Mouse (Mus musculus) neutrophil, adult 59 days (primary cell): ENCODE results near the gene Mup17. TPM values are rescaled to one million over a fixed set of nuclear protein-coding genes. Genes with fewer than 3 reads are reported as not detected.

Experiments
- total RNA-seq, 2 experiments: library from RNA; stranded (reverse); gene quantifications; 1 replicate in 1 of 2; 2 replicates in 1 of 2; pipeline ENCODE4 v1.2.4; 2023

The Mup17 gene
- total RNA-seq: not detected

DNA sequence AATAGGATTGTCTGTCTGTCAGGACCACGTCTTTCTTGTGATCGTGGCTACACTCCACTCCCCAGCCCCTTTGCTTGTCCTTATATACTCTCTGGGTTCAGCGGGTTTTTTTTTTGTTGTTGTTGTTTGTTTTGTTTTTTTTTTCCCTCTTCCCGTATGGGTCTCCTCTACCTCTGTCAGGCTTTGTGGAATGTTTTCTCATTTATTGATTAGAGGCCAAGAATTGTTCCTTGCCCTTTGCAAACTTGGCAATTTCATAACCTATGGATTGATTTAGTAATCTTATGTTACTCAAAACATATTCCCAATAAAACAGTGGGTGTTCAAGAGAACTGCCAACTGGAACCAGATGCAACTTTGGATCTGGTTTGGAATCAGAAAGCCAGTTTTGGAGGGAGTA, at the start of gene Mup17:
Mup17 (minus strand) TSS at position 101 of the 400 bp plus-strand sequence.

Other genes with a start within 250 kb of the Mup17 start
- gene Mup15, start 156.1 kb downstream of the Mup17 start, total RNA-seq: not detected
- not detected for gene Mup16, start 76.3 kb downstream of the Mup17 start, total RNA-seq
- not detected for gene Mup18, start 78.3 kb upstream of the Mup17 start, total RNA-seq
- gene Mup19, start 186.4 kb upstream of the Mup17 start, total RNA-seq: not detected
- gene Mup5, start 239.4 kb upstream of the Mup17 start, total RNA-seq: not detected